Mouse (Mus musculus) embryonic facial prominence, embryonic 15.5 days (tissue): ENCODE results near the gene Mcur1. TPM values are rescaled to one million over a fixed set of nuclear protein-coding genes. Genes with fewer than 3 reads are reported as not detected.

Source experiments
- ATAC-seq: fragments of 200-750 bp; cut with Nextera tagmentation; 2 replicates; pipeline ENCODE4 v1.8.0; 2017; ENCODE audit warnings: low read depth, moderate TSS enrichment; ENCODE audit not compliant: insufficient number of reproducible peaks, low FRiP score, low TSS enrichment
- H3K27ac ChIP-seq: fragments of 300-500 bp; sonication (generic); replicated peaks from 2 replicates; pipeline ENCODE4 v1.5.1; 2015; ENCODE audit warnings: mild to moderate bottlenecking, inconsistent platforms
- H3K27me3 ChIP-seq: fragments of 300-500 bp; sonication (generic); 2 replicates; pipeline ENCODE4 v1.6.1; 2015; ENCODE audit warnings: inconsistent platforms
- H3K36me3 ChIP-seq: fragments of 300-500 bp; sonication (generic); 2 replicates; pipeline ENCODE4 v1.6.1; 2015; ENCODE audit warnings: mild to moderate bottlenecking, inconsistent platforms
- H3K4me1 ChIP-seq: fragments of 300-500 bp; sonication (generic); 2 replicates; pipeline ENCODE4 v1.6.1; 2015; ENCODE audit warnings: inconsistent platforms
- H3K4me2 ChIP-seq: fragments of 300-500 bp; sonication (generic); replicated peaks from 2 replicates; pipeline ENCODE4 v1.6.1; 2015; ENCODE audit warnings: mild to moderate bottlenecking, inconsistent platforms
- H3K4me3 ChIP-seq: fragments of 300-500 bp; sonication (generic); replicated peaks from 2 replicates; pipeline ENCODE4 v1.5.1; 2015; ENCODE audit warnings: mild to moderate bottlenecking, inconsistent platforms
- H3K9ac ChIP-seq: fragments of 300-500 bp; sonication (generic); 2 replicates; pipeline ENCODE4 v1.6.1; 2015; ENCODE audit warnings: inconsistent platforms
- H3K9me3 ChIP-seq: fragments of 300-500 bp; sonication (generic); replicated peaks from 2 replicates; pipeline ENCODE4 v1.6.1; 2016; ENCODE audit warnings: inconsistent platforms
- WGBS: fragments of 180-500 bp; shearing (Covaris S2); methylation state at CpG from one replicate; pipeline ENCODE4 v1.1.7; 2015; 5-methylcytosine and 5-hydroxymethylcytosine counted together
- polyA plus RNA-seq: library from polyadenylated mRNA; unstranded; fragments of >200 nt; fragmentation: Nextera tagmentation; extraction: Ambion mirVana; gene quantifications from 2 replicates; pipeline ENCODE4 v1.2.1, GENCODE M21; 2015

Gene Mcur1
- polyA plus RNA-seq, 1 experiment from 2014 or later: 14.4 TPM

DNA sequence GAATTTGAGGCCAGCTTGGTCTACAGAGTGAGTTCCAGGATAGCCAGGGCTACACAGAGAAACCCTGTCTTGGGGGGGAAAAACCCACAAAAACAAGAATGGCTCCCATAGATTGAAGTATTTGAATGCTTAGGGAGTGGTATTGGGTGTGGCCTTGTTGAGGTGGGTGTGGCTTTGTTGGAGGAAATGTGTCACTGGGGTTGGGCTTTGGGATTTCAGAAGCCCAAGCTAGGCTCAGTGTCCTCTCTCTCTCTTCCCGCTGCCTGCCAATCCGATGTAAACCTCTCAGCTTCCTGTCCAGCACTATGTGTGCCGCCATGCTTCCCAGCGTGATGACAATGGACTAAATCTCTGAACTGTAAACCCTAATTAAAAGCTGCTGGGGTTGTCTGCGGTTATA, 58.4 kb downstream of the Mcur1 start:
- 75% methylated on average over 5 of the region's 5 CpGs for WGBS
- H3K27ac ChIP-seq: no peak overlapping the region
- no peaks in the 10 kb centered on the region for H3K27me3 ChIP-seq
- H3K4me1 ChIP-seq: peaks cover 15% of the 10 kb centered on the region
- no peak for ATAC-seq
- no peak overlapping the region for H3K9ac ChIP-seq
- H3K36me3 ChIP-seq: no peaks in the 10 kb centered on the region
- no peaks in the 10 kb centered on the region for H3K9me3 ChIP-seq
- no peak overlapping the region for H3K4me2 ChIP-seq
- no peak overlapping the region for H3K4me3 ChIP-seq

GRCm38 (mm10) chr13:43500483-43500850, 59.5 kb downstream of the Mcur1 start:
- Histone ChIP-seq H3K9me3 (no peaks in the 10 kb centered on the region), H3K4me1 (peaks cover 15% of the 10 kb centered on the region), H3K4me2 (no peak overlapping the region), H3K9ac (no peak overlapping the region), H3K4me3 (no peak overlapping the region), H3K36me3 (no peaks in the 10 kb centered on the region), H3K27ac (no peak overlapping the region), H3K27me3 (no peaks in the 10 kb centered on the region)
- no peak for ATAC-seq
- 88% methylated on average over 4 of the region's 4 CpGs for WGBS

GRCm38 (mm10) chr13:43499731-43500482, 60.1 kb downstream of the Mcur1 start:
- H3K36me3 ChIP-seq: no peaks in the 10 kb centered on the region
- H3K4me3 ChIP-seq: no peak overlapping the region
- no peak overlapping the region for H3K27ac ChIP-seq
- WGBS: 71% methylated on average over 7 of the region's 7 CpGs
- no peak overlapping the region for H3K4me2 ChIP-seq
- ATAC-seq: no peak
- no peaks in the 10 kb centered on the region for H3K9me3 ChIP-seq
- peaks cover 15% of the 10 kb centered on the region for H3K4me1 ChIP-seq
- H3K27me3 ChIP-seq: no peaks in the 10 kb centered on the region
- H3K9ac ChIP-seq: no peak overlapping the region

GRCm38 (mm10) chr13:43498849-43499248, 61.1 kb downstream of the Mcur1 start:
- WGBS: 54% methylated on average over 14 of the region's 14 CpGs
- Histone ChIP-seq H3K9ac (no peak overlapping the region), H3K36me3 (no peaks in the 10 kb centered on the region), H3K27me3 (no peaks in the 10 kb centered on the region), H3K9me3 (no peaks in the 10 kb centered on the region), H3K4me1 (peaks cover 10% of the 10 kb centered on the region), H3K4me3 (no peak overlapping the region), H3K4me2 (no peak overlapping the region), H3K27ac (no peak overlapping the region)
- ATAC-seq: no peak

DNA sequence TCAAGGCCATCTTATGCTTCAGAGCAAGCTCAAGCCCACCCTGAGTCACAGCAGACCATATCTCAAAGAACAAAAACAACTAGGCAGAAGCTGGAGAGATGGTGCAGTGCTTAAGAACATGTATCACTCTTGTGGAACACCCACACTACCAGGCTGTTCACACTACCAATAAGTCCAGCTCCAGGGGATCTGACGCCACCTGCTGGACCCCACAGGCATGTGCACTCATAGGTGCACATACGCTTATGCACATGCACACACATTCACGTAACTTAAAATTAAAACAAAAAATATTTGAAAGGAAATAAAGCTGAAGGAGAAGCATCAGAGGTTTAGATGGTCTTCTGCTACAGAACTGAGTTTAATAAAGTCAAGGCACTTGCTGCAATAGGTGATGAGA, 62.2 kb downstream of the Mcur1 start:
- H3K9me3 ChIP-seq: no peaks in the 10 kb centered on the region
- H3K4me2 ChIP-seq: no peak overlapping the region
- no peak overlapping the region for H3K9ac ChIP-seq
- H3K27ac ChIP-seq: no peak overlapping the region
- H3K36me3 ChIP-seq: no peaks in the 10 kb centered on the region
- H3K4me3 ChIP-seq: no peak overlapping the region
- no peak for ATAC-seq
- H3K27me3 ChIP-seq: no peaks in the 10 kb centered on the region
- 95% methylated on average over 3 of the region's 3 CpGs for WGBS
- peaks cover 7% of the 10 kb centered on the region; the same call in 1 of the 2 replicates for H3K4me1 ChIP-seq

GRCm38 (mm10) chr13:43496660-43497059, 63.3 kb downstream of the Mcur1 start:
- Histone ChIP-seq H3K4me3 (no peak overlapping the region), H3K9me3 (no peaks in the 10 kb centered on the region), H3K9ac (no peak overlapping the region), H3K27me3 (no peaks in the 10 kb centered on the region), H3K4me1 (peaks cover 10% of the 10 kb centered on the region; the same call in 1 of the 2 replicates), H3K36me3 (no peaks in the 10 kb centered on the region), H3K4me2 (no peak overlapping the region), H3K27ac (no peak overlapping the region)
- WGBS: 3% methylated on average over 2 of the region's 2 CpGs
- ATAC-seq: no peak

DNA sequence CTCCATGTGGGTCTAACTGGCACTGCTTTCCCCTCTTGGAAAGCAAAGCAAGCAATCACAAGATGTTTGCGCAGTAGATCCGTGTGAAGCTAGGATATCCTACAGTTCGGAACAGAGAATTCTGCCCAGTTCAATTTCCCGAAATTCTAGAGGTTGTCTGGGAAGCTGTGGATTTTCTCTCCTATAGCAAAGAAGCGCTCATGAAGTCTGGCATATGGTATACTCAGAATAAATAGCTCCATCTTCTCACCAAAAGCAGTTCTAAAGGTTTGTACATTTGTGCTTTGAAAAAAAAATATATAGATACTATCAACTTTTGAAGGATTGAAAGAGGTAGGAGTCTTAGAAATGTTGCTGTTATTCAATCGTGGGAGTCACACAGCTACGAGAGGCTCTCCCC, 64.3 kb downstream of the Mcur1 start:
- Histone ChIP-seq H3K4me3 (no peak overlapping the region), H3K4me2 (no peak overlapping the region), H3K4me1 (peaks cover 10% of the 10 kb centered on the region; the same call in 1 of the 2 replicates), H3K27me3 (no peaks in the 10 kb centered on the region), H3K27ac (no peak overlapping the region), H3K9ac (no peak overlapping the region), H3K36me3 (no peaks in the 10 kb centered on the region), H3K9me3 (no peaks in the 10 kb centered on the region)
- WGBS: 88% methylated on average over 7 of the region's 7 CpGs
- ATAC-seq: no peak

DNA sequence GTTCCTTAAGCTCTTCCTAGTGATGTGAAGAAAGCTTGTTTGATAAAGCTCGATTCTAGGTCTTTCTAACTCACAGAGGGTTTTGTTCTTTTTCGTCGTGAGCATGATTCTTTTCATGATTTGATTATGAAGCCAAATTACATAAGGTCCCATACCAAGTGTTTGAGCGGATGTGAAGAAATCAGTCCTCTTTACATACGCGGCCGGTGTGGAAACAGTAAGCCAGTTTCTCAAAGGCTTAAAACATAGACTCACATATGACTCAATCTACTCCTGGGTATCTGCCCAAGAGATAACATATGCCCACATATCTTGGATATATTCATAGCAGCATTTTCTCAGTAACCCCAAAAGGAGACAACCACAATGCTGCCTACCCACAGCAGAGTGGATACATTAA, 66.3 kb downstream of the Mcur1 start:
- ATAC-seq: no peak
- Histone ChIP-seq H3K27ac (peak overlapping the region; percentile 13; the same call in 1 of the 2 replicates), H3K36me3 (no peaks in the 10 kb centered on the region), H3K27me3 (no peaks in the 10 kb centered on the region), H3K4me1 (peaks cover 10% of the 10 kb centered on the region; the same call in 1 of the 2 replicates), H3K9ac (no peak overlapping the region), H3K4me2 (no peak overlapping the region), H3K4me3 (no peak overlapping the region), H3K9me3 (no peaks in the 10 kb centered on the region)
- WGBS: 76% methylated on average over 7 of the region's 7 CpGs

GRCm38 (mm10) chr13:43493058-43493481, 66.9 kb downstream of the Mcur1 start:
- peaks cover 10% of the 10 kb centered on the region; the same call in 1 of the 2 replicates for H3K4me1 ChIP-seq
- no peaks in the 10 kb centered on the region for H3K36me3 ChIP-seq
- peak overlapping the region; percentile 61 for H3K27ac ChIP-seq
- H3K4me3 ChIP-seq: no peak overlapping the region
- H3K27me3 ChIP-seq: no peaks in the 10 kb centered on the region
- ATAC-seq: no peak
- H3K9me3 ChIP-seq: no peaks in the 10 kb centered on the region
- WGBS: 49% methylated on average over 11 of the region's 11 CpGs
- H3K4me2 ChIP-seq: no peak overlapping the region; the same call in 1 of the 2 replicates
- no peak overlapping the region for H3K9ac ChIP-seq

Other genes with a start within 250 kb of the Mcur1 start
- 21.4 and 24.1 TPM in 2 replicates for gene Sirt5, start 194.7 kb downstream of the Mcur1 start, polyA plus RNA-seq
- gene Nol7, start 161.8 kb downstream of the Mcur1 start, polyA plus RNA-seq: 120 and 126 TPM in 2 replicates
- gene Ranbp9, start 78.9 kb downstream of the Mcur1 start, polyA plus RNA-seq: 8.5 and 9.2 TPM in 2 replicates
- 7.7 and 11.1 TPM in 2 replicates for gene Rnf182, start 55.5 kb upstream of the Mcur1 start, polyA plus RNA-seq
- 5.7 and 5.8 TPM in 2 replicates for gene Cd83, start 224.6 kb upstream of the Mcur1 start, polyA plus RNA-seq